Mouse (Mus musculus): ENCODE results near the gene Ccdc117.
"Not testable (repeated sequence)": the region's sequence is repeated elsewhere in the genome, so short reads cannot be mapped to it uniquely, and the experiment has no call there.

The Ccdc117 gene

DNA sequence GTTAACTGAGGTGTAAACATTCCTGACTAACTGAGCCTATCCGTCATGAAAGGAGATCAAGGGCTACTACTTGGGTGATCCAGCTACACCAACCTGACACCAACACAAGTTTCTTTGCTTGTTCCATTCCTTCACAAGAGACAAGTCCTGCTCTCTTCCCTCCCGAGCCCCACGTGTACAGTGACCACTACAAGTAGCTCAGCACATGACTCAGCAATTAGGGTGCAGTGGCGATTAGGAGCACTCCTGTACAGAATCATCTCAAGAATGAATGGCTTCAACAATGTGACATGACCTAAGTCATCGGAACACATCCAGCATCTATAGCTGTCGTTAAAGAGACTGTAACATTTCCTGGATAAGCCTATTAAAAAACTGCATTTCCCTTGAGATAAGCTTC lies 11.3 kb downstream of the Ccdc117 start:
- no peak for DNase-seq

DNA sequence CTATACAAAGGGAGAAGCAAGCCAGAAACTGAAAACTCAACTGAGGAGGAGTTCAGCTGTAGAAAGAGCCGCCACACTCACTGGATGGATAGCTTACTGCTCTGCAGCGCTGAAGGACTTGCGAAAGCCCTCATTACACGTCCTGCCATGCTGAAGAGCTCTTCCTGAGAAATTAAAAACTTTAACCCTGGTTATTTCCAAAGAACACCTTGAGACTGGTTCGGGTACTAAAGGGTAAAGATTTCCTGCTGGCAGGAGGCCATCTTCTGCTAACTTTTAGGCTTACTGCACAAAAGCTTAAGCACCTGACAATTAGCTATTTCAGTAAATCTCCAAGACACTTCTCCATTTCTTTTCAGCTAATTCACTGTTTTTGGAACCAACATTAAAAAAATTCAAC lies 11.8 kb downstream of the Ccdc117 start:
- DNase-seq, result no peak

DNA sequence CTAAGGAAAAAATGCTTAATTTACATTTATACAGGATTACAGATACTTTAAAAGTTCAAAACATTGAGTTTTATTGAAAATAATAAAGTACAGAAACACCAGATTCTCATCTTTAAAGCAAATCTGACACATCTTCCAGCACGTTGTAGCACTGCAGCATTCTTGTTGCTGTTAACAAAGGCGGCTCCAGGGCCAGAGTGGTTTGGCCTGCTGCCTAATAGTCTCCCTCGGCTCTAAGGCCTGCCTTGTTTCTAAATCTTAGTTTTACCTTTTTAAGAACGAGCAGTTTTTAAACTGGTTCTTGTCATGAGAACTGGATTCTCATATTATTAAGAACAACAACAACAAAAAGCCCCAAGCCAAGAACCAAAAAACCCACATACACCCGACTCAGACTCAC lies 13.1 kb downstream of the Ccdc117 start:
- DNase-seq, result no peak

DNA sequence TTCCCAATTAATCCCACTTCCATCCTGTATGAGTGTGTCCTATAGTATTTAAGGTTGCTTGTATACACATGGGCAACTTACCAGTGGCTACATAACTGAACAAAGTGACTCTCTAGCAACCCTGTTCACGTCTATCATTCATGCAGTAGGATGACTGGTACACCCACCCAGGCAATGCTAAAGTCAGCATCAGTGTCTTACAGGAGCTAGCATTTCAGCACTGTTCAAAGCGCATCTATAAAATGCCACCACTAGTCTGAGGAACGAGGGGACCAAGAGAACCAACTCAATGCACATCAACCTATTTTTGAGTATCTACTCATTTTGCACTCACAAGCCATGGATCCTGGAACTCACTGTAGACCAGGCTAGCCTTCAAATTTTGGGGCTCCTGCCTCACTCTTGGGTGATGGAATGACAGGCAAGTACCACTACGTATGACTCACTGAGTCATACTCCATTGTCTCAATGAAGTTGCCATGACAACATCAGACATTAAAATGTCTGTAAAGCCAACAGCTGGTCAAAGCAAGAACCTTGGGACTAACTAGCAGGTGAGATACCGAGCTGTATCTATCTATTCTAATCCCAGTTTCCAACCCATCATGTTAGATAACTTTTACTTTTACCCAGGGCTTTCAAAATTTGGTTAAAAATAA lies 14.0 kb downstream of the Ccdc117 start:
- DNase-seq, result no peak

DNA sequence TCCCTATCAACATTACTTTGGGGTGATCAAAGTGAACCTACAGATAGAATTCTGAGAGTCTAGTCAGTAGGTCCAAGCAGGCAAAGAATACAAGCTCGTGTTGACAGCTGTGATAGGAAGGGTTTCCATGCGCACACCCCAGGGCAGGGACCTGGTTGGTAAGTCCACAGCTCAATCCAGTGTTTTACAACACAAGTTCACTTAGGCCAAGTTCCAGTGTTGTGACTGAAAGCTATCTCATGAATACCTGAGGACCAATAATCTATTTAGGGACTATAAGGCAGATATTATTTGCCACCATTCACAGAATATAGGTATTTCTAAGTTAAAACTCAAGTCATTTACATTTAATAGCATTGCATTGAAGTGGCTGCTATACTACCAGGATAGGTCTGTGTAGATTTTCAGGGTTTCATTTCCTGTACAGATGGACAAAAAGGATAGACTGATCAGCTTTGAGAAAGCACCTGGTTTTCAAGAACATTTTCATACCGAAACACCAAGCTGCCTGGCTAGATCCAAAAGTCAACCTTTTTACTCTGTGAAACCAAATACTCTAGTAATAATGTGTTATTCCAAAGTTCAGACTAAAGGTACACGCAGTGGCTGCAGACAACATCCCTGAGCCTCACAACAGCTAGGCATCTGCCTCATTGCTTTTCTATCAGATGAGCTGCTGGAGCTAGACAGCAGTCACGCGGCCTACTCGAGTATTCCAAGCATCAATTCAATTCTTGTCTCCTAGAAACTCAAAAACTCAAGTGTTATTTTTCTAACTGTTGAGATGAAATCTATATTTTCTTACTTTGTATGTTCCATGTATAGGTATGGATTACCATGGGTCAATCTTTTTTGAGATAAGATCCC lies 15.2 kb downstream of the Ccdc117 start:
- DNase-seq, result no peak

DNA sequence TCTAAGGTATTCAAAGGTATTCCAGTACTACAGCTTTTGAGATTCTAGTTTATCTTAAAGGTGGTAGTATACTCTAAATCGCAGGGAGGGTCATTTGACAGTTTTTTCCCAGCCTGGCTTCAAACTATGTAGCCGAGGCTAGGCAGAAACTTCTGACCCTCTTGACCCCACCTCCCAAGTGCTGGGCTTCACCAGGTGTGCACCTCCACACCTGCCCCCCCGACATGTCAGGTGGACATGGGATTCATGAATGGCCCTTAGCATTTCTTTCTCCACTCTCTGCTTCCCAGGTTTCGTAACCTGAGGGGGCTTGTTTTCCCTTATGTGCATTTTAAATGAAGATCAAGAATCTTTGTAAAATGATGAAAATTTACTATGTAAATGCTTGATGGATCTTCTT lies 16.6 kb downstream of the Ccdc117 start:
- DNase-seq, result no peak

DNA sequence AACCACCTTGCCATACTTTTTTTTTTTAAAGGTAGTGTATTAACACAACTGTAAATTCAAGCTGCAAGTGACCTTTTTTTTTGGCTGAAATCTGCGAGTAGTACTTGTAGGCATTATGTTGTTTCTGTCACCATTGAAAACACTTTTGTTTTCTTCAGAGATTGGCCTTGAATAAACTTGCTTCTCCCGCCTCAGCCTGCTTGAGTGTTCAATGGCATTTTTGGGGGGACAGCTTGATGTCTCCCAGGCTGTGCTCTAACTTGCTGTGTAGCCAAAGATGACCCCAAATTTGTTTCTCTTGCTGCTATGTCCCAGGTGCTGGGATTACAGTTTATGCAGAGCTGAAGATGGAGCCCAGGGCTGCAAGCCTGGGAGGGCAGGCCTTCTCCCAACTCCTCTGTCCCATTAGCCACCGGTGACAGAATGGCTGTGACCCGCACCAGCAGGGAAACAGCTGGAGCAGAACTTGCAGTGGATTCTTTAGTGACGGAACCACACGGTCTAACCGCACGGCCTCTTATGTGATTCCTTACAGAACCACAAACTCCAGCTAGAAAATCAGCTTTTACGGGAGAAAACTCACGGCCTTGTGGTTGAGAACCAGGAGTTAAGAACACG lies 19.1 kb downstream of the Ccdc117 start:
- no peak for DNase-seq

DNA sequence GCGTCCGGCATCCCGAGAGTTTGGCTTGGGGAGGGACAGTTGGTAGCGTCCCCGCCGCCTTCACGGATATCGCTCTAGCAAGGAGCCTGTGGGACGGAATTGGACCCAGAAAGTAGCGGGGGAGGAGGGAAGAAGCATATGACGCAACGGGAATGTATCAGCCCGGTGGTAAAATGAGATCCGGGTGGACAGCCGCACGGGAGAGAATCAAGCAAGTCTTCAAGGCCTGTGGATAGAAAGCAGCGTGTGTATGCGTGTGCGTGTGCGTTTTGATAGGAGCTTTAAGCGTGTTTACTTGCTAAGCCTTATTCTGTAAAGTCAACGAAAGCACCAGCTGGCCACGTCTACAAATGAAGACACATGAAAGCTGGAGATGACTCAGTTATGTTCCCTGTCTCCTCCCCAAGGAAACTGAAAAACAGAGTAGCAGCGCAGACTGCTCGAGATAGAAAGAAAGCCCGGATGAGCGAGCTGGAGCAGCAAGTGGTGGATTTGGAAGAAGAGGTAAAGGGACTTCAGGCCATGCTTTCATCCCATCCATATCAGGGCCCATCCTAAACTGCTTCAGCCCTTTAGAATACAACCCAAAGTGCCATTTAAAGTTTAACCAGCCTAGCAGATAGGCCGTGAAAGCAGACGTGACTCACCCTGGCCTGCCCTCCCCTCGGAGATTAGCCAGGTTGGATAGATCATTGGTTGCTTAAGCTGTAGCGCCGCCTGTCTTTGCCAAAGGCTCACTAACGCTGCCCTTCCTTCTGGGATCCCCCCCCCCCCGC lies 20.3 kb downstream of the Ccdc117 start:
- DNase-seq, result peak; percentile 74 to 79

DNA sequence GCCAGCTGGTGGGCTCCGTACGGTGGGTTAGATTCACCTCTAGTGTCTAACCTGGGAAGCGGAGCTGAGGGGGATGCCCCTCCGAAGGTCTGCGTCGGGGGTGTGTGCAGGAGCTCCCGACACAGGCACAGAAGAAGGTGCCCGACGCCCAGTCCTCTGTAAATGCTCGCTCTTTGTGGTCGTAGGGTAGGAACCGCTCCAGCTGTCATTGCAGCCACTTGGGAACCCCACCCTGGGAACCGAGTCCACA lies 20.8 kb downstream of the Ccdc117 start:
- peak in 1 of 2 experiments; percentile 52 for DNase-seq

DNA sequence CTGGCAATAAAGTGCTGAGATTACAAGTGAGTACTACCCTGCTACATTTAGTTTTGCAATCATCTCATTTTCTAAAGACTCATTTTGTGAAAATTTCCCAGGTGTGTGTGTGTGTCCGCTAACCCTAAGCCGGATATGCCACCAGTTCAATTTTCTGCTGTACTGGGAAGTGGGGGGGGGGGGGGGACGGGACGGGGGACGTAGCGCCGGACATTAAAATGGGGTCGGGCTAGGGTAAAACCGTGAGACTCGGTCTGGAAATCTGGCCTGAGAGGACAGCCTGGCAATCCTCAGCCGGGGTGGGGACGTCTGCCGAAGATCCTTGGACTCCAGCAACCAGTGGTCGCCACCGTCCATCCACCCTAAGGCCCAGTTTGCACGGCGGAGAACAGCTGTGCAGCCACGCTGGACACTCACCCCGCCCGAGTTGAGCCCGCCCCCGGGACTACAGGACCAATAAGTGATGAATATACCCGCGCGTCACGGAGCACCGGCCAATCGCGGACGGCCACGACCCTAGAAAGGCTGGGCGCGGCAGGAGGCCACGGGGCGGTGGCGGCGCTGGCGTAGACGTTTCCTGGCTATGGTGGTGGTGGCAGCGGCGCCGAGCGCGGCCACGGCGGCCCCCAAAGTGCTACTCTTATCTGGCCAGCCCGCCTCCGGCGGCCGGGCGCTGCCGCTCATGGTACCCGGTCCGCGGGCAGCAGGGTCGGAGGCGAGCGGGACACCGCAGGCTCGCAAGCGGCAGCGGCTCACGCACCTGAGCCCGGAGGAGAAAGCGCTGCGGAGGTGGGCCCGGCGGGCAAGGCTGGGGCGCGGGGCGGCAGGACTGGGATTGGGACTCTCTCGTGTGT lies 21.3 kb downstream of the Ccdc117 start, which contains the start of gene Xbp1:
Xbp1 (plus strand) TSS at position 248 of the 854 bp plus-strand sequence.
- DNase-seq, result peak; percentile 95

DNA sequence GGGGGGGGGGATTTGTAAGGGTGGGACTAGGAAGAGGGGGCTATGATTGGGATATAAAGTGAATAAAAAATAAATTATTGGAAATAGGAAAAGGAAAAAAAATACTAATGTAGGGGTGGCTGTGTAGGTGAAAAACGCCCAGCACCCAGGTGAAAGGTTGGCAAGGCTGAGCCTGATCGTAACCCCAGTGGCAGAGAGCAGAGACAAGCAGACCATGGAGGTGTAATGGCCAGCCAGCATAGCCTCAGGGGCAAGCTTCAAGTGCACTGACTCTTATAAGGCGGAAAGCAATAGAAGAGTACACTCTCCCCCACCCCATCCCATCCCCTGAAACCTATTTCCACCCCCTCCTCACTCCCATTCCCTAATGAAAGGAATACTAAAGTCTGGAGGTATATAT lies 22.3 kb downstream of the Ccdc117 start:
- DNase-seq, result no peak

DNA sequence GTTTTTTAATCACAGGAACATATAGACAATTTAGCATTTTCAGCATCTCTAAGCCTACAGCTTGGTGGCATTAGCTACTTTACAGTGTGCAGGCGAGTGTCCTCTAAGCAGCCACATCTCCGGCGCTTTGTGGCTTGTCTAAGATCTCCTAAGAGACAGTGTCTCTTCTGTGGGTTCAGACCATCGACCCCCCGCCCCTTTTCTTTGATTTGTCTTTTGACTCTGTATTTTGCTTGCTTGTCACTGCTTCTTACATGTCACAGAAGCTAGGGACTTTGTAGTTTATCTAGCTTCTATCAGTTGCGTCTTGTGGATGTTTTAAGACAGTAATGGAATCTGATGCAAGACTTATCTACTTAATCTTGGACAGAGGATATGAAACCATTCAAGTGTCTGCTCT lies 24.6 kb downstream of the Ccdc117 start:
- no peak for DNase-seq

DNA sequence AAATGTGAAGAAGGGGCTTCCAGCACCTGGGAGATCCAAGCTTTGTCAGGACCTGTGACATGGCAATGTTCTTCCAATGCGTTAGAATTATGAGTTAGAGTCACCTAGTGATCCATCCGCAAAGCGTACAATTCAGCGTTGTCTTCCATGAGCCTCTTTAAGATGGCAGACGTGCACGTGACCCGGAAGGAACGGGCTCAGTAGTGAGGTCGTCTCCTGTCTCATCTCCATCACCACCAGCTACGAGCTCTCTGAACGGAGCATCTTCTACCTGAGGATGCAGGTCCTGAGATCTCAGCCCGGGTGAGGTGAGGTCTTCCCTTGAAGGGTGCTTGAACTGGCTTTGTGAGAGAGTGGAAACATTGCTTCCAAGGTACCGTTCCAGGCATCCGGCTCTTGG lies 25.4 kb downstream of the Ccdc117 start:
- no peak for DNase-seq

DNA sequence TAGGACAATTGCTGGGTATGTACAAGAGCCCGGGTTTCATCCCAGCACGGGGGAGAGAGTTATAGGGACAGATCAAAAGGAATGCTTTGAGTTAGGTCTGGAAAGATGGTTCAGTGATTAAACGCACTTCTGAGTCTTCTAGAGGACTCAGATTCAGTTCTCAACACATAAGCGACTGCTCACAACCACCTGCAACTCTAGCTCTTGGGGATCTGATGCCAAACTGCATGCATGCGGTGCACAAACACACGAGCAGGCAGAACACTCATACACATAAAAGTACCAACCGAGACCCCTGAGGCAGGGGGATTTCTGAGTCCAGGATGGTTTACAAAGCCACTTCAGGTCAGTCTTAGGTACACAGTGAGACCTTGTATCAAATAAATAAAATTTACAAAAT lies 25.8 kb downstream of the Ccdc117 start:
- DNase-seq, result no peak

DNA sequence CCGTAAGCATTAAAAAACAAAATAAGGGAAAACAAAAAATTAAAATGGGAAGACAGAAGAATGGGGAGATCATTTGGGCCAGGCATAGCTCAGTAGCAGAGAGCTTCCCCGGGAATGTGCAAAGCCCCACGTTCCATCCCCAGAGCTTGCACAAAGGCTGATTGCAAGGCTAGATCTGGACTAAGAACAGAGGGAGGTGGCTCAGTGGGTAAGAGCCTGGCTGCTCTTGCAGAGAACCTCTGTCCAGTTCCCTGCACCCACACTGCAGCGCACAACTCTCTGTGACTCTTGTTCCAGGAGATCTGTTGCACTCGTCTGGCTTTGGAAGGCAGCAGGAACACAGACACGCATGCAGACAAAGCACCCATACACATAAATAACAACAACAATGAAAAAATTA lies 26.3 kb downstream of the Ccdc117 start:
- no peak for DNase-seq

DNA sequence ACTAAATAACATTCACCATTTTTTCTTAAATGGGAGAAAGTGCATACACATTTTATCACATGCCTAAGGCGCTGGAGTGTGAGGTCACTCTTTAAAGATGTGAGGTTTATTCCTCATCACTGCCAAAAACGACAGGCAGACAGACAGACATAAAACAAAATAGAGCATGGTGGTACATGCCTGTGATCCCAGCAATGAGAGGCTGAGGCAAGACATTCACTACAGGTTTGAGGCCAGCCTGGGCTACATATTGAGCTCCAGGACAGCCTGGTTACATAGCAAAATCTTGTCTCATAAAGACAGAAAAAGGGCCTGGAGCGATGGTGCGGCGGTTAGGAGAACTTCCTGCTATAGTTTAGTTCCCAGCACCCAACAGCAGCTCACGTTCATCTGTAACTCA lies 26.8 kb downstream of the Ccdc117 start:
- no peak for DNase-seq

DNA sequence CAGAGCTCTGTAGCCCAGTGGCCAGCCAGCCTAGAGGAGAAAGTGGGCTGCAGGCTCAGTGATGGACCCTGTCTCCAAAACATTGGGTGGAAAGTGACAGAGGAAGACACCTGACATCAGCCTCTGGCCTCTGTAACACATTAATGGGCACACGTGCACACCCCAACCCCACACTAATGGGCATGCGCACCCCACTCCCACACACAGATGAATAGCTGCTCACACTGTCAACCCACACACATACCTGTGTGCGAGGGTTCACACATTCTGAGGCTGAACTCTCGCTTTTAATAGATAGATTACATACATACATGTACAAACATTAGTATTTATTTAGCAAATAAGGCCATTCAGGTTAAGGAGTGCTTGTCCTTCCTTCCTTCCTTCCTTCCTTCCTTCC lies 27.9 kb downstream of the Ccdc117 start:
- no peak for DNase-seq

DNA sequence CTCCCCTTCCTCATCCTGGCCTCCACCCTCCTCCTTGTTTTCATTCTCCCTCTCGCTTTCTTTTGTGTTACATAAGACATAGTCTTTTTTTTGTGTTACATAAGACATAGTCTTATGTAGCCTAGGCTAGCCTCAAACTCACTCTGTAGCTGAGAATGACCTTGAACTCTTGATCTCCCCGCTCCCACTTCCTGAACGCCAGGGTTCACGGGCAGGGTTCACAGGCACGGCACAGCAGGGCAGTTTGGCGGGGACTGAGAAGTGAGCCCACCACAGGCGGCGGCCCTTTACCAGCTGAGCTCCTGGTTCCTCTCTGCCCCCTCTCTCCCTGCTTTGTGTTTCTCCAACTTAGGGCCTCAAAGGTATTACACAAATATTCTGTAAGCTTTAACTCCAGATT lies 29.0 kb downstream of the Ccdc117 start:
- no peak for DNase-seq

DNA sequence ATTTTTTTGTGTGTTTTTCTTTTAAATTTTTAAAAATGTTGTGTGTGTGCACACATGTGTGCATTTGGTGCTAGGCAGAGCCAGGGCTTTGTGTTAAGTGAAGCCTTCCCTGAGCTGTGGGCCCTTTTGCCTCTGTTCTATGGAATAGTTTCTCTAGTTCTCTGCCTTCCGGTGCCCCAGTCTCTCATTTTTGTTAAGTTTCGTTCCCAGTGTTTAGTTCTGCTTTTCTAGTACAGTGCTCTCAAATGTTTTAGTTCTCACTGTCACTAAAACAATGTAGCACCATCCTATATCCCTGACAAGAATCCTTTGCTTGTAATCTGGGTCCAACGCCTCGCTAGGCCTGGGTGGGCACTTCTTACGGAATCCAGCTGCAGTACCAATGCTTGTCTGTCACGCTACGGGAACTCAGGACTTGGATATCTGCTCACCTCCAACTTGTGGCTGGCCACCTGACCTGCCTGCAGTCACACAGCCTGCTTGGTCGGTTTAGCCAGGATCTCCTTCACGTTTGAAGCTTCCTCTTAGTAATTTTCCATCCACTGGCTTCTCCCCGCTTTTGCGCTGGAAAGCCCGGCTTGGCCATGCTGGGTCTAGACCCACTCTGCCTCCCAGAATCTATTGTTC lies 29.8 kb downstream of the Ccdc117 start:
- DNase-seq, result no peak

DNA sequence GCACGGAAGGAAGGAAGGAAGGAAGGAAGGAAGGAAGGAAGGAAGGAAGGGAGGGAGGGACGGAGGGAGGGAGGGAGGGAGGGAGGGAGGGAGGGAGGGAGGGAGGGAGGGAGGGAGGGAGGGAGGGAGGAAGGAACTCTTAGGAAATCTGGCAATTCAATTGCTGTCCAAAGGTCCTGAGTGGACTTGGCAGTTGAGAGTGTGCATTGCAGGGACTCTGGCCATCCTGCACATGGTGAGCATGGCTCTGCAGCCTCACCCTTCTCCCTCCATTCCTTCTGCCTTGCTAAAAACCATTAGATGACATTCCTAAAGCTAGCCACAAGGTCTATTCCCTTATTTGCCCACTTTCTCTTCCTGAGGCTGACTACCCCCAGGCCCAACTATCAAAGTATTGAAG lies 31.3 kb downstream of the Ccdc117 start:
- DNase-seq, result not testable (repeated sequence)

DNA sequence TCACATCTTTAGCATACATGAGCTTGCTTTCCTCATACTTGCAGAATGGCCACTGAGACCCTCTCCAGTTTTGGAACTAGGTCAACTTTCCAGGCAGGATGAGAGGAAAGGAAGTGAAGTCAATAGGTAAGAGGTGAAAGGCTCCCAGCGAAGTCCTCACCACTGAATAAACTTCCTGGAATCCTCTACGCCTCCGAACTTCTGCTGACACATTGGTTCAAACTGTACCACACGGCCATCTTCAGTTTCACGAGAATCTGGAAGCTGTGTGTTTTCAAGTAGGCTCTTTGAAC lies 31.9 kb downstream of the Ccdc117 start:
- DNase-seq, result no peak

All from thymus, postnatal 36 days (tissue).